Mouse (Mus musculus): ENCODE results near the gene Jup. TPM values are rescaled to one million over a fixed set of nuclear protein-coding genes. Genes with fewer than 3 reads are reported as not detected.
A peak's percentile ranks its signal among the peaks of the same experiment; 100 is the strongest.

Gene Jup
- polyA plus RNA-seq, 1 experiment from 2014 or later, result 173 TPM

- Histone ChIP-seq H3K36me3 (peaks cover 33% of the 10 kb centered on the region), H3K4me1 (peaks cover 40% of the 10 kb centered on the region), H3K4me2 (no peak overlapping the region), H3K4me3 (replicated peaks) (no peak overlapping the region), H3K27me3 (replicated peaks) (no peaks in the 10 kb centered on the region), H3K27ac (no peak overlapping the region), H3K9me3 (no peaks in the 10 kb centered on the region), H3K9ac (no peak overlapping the region)
- 78% methylated on average over 3 of the region's 3 CpGs for WGBS
- no peak for ATAC-seq (ENCODE audit: insufficient read depth, low FRiP score, low read depth)
Measured at GRCm38 (mm10) chr11:100385016-100385415, 12.5 kb downstream of the Jup start.

- Histone ChIP-seq H3K4me2 (no peak overlapping the region), H3K27ac (no peak overlapping the region), H3K4me1 (peaks cover 17% of the 10 kb centered on the region), H3K9ac (no peak overlapping the region), H3K27me3 (replicated peaks) (no peaks in the 10 kb centered on the region), H3K9me3 (no peaks in the 10 kb centered on the region), H3K4me3 (replicated peaks) (no peak overlapping the region), H3K36me3 (peaks cover 52% of the 10 kb centered on the region)
- no peak for ATAC-seq (ENCODE audit: insufficient read depth, low FRiP score, low read depth)
- WGBS, result 83% methylated on average over 6 of the region's 6 CpGs
Measured at GRCm38 (mm10) chr11:100382682-100383081, 14.9 kb downstream of the Jup start.

DNA sequence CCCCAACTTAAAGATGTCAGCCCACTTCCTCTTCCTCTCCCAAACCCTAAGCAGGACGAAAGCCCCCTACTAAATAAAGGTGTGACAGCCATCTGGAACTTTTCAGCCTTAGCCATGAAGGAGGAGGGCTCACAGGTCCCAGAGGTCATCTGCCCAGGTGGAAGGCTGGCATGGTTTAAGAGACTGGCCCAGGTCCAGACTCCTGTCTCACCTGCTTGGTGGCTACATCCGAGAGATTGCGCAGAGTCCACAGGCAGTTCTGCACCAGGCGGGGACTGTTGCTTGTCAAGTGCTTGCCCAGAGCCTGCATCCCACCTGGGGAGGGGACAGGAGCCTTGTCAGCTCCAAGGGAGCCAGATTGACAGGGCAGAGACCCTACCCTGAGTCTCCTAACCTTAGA lies 18.3 kb downstream of the Jup start:
- H3K9me3 ChIP-seq, result no peaks in the 10 kb centered on the region
- H3K4me3 ChIP-seq (replicated peaks), result no peak overlapping the region
- no peak overlapping the region for H3K27ac ChIP-seq
- H3K4me2 ChIP-seq, result no peak overlapping the region
- H3K27me3 ChIP-seq (replicated peaks), result no peaks in the 10 kb centered on the region
- H3K4me1 ChIP-seq, result no peaks in the 10 kb centered on the region
- ATAC-seq (ENCODE audit: insufficient read depth, low FRiP score, low read depth), result no peak
- WGBS, result 90% methylated on average over 4 of the region's 4 CpGs
- H3K36me3 ChIP-seq, result peaks cover 73% of the 10 kb centered on the region
- no peak overlapping the region for H3K9ac ChIP-seq

GRCm38 (mm10) chr11:100378446-100378845 lies 19.1 kb downstream of the Jup start:
- Histone ChIP-seq H3K4me3 (replicated peaks) (no peak overlapping the region), H3K27me3 (replicated peaks) (no peaks in the 10 kb centered on the region), H3K4me2 (no peak overlapping the region), H3K9me3 (no peaks in the 10 kb centered on the region), H3K9ac (no peak overlapping the region), H3K4me1 (no peaks in the 10 kb centered on the region), H3K36me3 (peaks cover 73% of the 10 kb centered on the region), H3K27ac (no peak overlapping the region)
- WGBS, result 93% methylated on average over 5 of the region's 5 CpGs
- no peak for ATAC-seq (ENCODE audit: insufficient read depth, low FRiP score, low read depth)

GRCm38 (mm10) chr11:100377989-100378388 lies 19.6 kb downstream of the Jup start:
- no peak overlapping the region for H3K4me3 ChIP-seq (replicated peaks)
- H3K27ac ChIP-seq, result no peak overlapping the region
- no peaks in the 10 kb centered on the region for H3K4me1 ChIP-seq
- no peaks in the 10 kb centered on the region for H3K9me3 ChIP-seq
- ATAC-seq (ENCODE audit: insufficient read depth, low FRiP score, low read depth), result no peak
- no peaks in the 10 kb centered on the region for H3K27me3 ChIP-seq (replicated peaks)
- H3K9ac ChIP-seq, result no peak overlapping the region
- WGBS, result 94% methylated on average over 14 of the region's 14 CpGs
- peaks cover 73% of the 10 kb centered on the region for H3K36me3 ChIP-seq
- H3K4me2 ChIP-seq, result no peak overlapping the region

DNA sequence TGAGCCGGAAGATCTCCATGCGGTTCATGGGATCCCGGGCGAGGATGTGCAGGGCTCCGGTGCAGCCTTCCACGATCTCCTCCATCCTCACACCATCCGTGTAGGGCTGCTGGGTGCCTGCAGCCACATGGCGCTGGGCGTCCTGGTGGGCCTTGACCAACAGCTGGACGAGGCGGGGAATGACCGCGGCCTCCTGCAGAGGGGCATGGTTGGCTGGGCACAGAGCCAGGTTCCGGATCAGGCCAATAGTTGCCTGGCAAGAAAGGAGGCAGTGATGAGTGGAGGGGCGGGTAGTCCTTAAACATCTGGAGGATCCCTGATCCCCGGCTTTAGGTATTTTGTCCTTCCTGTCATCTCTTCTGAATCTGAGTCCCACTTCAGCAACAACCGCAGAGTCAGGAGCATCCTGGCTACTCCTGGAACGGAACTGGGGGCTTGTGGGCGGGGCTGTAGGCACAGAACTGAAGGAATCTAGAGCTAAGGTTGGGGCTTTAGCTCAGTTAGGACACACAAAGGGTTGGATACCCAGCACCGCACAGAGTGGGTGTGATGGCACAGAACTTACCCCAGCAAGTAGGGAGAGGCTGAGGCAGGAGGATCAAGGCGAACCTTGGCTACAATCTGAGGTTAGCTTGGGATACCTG lies 20.7 kb downstream of the Jup start:
- 92% methylated on average over 21 of the region's 21 CpGs for WGBS
- H3K4me3 ChIP-seq (replicated peaks), result no peak overlapping the region
- no peak overlapping the region for H3K27ac ChIP-seq
- no peaks in the 10 kb centered on the region for H3K4me1 ChIP-seq
- no peak; the same call in 1 of the 2 replicates for ATAC-seq (ENCODE audit: insufficient read depth, low FRiP score, low read depth)
- peaks cover 68% of the 10 kb centered on the region for H3K36me3 ChIP-seq
- no peaks in the 10 kb centered on the region for H3K27me3 ChIP-seq (replicated peaks)
- no peaks in the 10 kb centered on the region for H3K9me3 ChIP-seq
- no peak overlapping the region for H3K9ac ChIP-seq
- no peak overlapping the region for H3K4me2 ChIP-seq

GRCm38 (mm10) chr11:100376005-100376404 lies 21.6 kb downstream of the Jup start:
- H3K9ac ChIP-seq, result no peak overlapping the region
- H3K36me3 ChIP-seq, result peaks cover 69% of the 10 kb centered on the region
- no peak overlapping the region for H3K4me3 ChIP-seq (replicated peaks)
- no peak overlapping the region for H3K27ac ChIP-seq
- no peak overlapping the region for H3K4me2 ChIP-seq
- no peaks in the 10 kb centered on the region for H3K27me3 ChIP-seq (replicated peaks)
- no peaks in the 10 kb centered on the region for H3K4me1 ChIP-seq
- H3K9me3 ChIP-seq, result no peaks in the 10 kb centered on the region
- WGBS, result 74% methylated on average over 4 of the region's 4 CpGs
- ATAC-seq (ENCODE audit: insufficient read depth, low FRiP score, low read depth), result no peak

DNA sequence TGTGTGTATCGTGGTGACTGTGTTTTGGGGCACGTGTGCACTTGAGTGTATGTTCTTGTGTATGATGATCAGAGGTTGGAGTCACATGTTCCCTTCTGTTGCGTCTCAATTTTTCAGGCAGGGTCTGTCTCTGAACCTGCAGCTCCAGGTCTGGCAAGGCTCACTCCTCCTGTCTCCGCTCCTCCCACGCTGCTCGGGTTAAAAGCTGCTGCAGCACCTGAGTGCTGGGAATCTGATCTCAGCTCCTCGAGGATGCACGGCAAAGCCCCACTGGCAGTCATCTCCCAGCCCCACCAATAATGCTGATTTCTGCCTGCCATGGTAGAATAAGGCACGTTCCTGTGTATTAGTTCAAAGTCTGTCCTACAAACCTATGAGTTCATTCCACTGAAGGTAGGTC lies 22.4 kb downstream of the Jup start:
- H3K36me3 ChIP-seq, result peaks cover 73% of the 10 kb centered on the region
- no peak for ATAC-seq (ENCODE audit: insufficient read depth, low FRiP score, low read depth)

GRCm38 (mm10) chr11:100371981-100372558 lies 25.5 kb downstream of the Jup start:
- H3K4me2 ChIP-seq, result no peak overlapping the region
- no peak overlapping the region for H3K9ac ChIP-seq
- no peak for ATAC-seq (ENCODE audit: insufficient read depth, low FRiP score, low read depth)
- peaks cover 56% of the 10 kb centered on the region for H3K36me3 ChIP-seq
- no peaks in the 10 kb centered on the region for H3K9me3 ChIP-seq
- WGBS, result 78% methylated on average over 8 of the region's 8 CpGs
- no peaks in the 10 kb centered on the region for H3K27me3 ChIP-seq (replicated peaks)
- H3K27ac ChIP-seq, result no peak overlapping the region
- H3K4me3 ChIP-seq (replicated peaks), result no peak overlapping the region
- no peaks in the 10 kb centered on the region for H3K4me1 ChIP-seq

More for the DNA sequence above, 22.4 kb downstream of the Jup start:
- WGBS, result 86% methylated on average over 9 of the region's 9 CpGs
- Histone ChIP-seq H3K4me3 (replicated peaks) (no peak overlapping the region), H3K9ac (no peak overlapping the region), H3K27me3 (replicated peaks) (no peaks in the 10 kb centered on the region), H3K9me3 (no peaks in the 10 kb centered on the region), H3K4me1 (no peaks in the 10 kb centered on the region), H3K4me2 (no peak overlapping the region), H3K27ac (no peak overlapping the region)

- WGBS, result 69% methylated on average over 8 of the region's 8 CpGs
- Histone ChIP-seq H3K27me3 (replicated peaks) (no peaks in the 10 kb centered on the region), H3K4me2 (no peak overlapping the region), H3K9me3 (no peaks in the 10 kb centered on the region), H3K36me3 (peaks cover 35% of the 10 kb centered on the region), H3K4me1 (no peaks in the 10 kb centered on the region), H3K27ac (no peak overlapping the region), H3K9ac (no peak overlapping the region), H3K4me3 (replicated peaks) (no peak overlapping the region)
- ATAC-seq (ENCODE audit: insufficient read depth, low FRiP score, low read depth), result no peak
Measured at GRCm38 (mm10) chr11:100369822-100370221, 27.7 kb downstream of the Jup start.

- WGBS, result 61% methylated on average over 7 of the region's 7 CpGs
- no peak overlapping the region for H3K27ac ChIP-seq
- H3K27me3 ChIP-seq (replicated peaks), result no peaks in the 10 kb centered on the region
- H3K9ac ChIP-seq, result no peak overlapping the region
- peaks cover 32% of the 10 kb centered on the region for H3K36me3 ChIP-seq
- no peak for ATAC-seq (ENCODE audit: insufficient read depth, low FRiP score, low read depth)
- H3K4me1 ChIP-seq, result no peaks in the 10 kb centered on the region
- H3K4me3 ChIP-seq (replicated peaks), result no peak overlapping the region
- H3K9me3 ChIP-seq, result no peaks in the 10 kb centered on the region
- H3K4me2 ChIP-seq, result no peak overlapping the region
Measured at GRCm38 (mm10) chr11:100369145-100369544, 28.4 kb downstream of the Jup start.

DNA sequence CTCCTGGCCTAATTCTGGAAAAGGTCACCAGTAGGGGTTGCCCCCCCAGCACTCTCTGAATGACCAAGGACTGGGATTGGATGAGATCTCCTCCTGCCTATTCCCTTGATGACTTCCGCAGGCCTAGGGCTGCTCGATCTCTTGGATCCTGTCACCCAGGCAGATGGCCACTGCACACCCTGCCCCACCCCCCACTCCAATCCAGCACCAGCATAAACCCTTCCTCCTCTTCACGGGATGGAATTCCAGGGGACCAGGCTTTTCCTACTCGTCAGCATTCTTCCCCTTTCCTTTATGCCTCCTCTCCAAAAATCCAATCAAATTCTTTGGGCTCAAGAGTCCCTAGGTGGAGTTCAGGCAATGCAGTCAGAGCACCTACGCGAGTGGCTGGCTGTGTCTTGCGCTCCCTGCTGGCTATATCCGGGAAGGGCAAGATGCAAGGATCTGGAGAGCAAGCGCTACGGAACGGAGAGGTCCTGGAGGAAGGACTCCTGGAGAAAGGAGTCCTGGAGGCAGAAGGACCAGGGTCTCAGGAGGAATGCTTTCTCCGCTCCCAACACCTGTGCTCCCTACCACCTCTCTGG lies 34.5 kb downstream of the Jup start:
- ATAC-seq (ENCODE audit: insufficient read depth, low FRiP score, low read depth), result 0 out of 2 replicates have a peak, but pooled peaks have one; percentile 45

More for the DNA sequence above, 34.5 kb downstream of the Jup start:
- H3K27me3 ChIP-seq (replicated peaks), result 0 out of 2 replicates have a peak, but pooled peaks cover 2% of the 10 kb centered on the region
- 13% methylated on average over 12 of the region's 12 CpGs for WGBS
- H3K4me2 ChIP-seq, result no peak overlapping the region
- no peak overlapping the region for H3K4me3 ChIP-seq (replicated peaks)
- H3K36me3 ChIP-seq, result no peaks in the 10 kb centered on the region
- H3K4me1 ChIP-seq, result no peaks in the 10 kb centered on the region
- no peak overlapping the region for H3K9ac ChIP-seq
- no peaks in the 10 kb centered on the region for H3K9me3 ChIP-seq
- no peak overlapping the region for H3K27ac ChIP-seq
